Mouse (Mus musculus): ENCODE measurements around the gene Slc28a3.

- TF ChIP-seq CTCF (IDR thresholded peaks at IDR 0.05; ENCODE audit: extremely low read depth, insufficient read depth, low read length) = no peak
- TF ChIP-seq POLR2A (IDR thresholded peaks at IDR 0.05; ENCODE audit: extremely low read depth, insufficient read depth, low read length) = no peak
These were observed 90.6 kb downstream of the Slc28a3 start for GRCm38 (mm10) chr13:58520028-58520427.
